Mouse (Mus musculus): ENCODE results near the gene 1700029I15Rik. TPM values are rescaled to one million over a fixed set of nuclear protein-coding genes. Genes with fewer than 3 reads are reported as not detected.

Gene 1700029I15Rik
- total and polyA plus RNA-seq, 3 experiments = 0.67 to 3.4 (median 3.0) TPM

GRCm38 (mm10) chr2:92433578-92434374, 51.4 kb downstream of the 1700029I15Rik start, which contains the start of gene Cry2:
Gene Cry2 (minus strand): TSS chr2:92434043.
- dilution Hi-C loops (cut with MboI; ENCODE audit: extremely low pct_ligation_motif_present, extremely low pct_unique_long_range_greater_than_20kb, low sequenced_read_pairs) (no loop called here), in situ Hi-C loops (cut with MboI; ENCODE audit: low pct_ligation_motif_present, low pct_unique_long_range_greater_than_20kb, low sequenced_read_pairs) (loop anchor here (5.0 kb wide), 1 partner anchor 446 kb away; no protein-coding TSS in a partner anchor)
- Histone ChIP-seq H3K27ac (ENCODE audit: insufficient read depth, low read depth) (peak within 1 kb of the TSS; percentile 50), H3K4me1 (ENCODE audit: control insufficient read depth in 1 of 2, insufficient read depth in 2 of 2) (peaks cover 11 to 44% of the 10 kb centered on the region in 2 experiments), H3K4me2 (ENCODE audit: insufficient read depth, low read depth, poor library complexity, severe bottlenecking) (peak within 1 kb of the TSS; percentile 97), H3K36me3 (replicated peaks in 1 of 2; ENCODE audit: control insufficient read depth in 1 of 2, insufficient read depth in 1 of 2, low read length in 1 of 2) (peaks cover 7 to 34% of the 10 kb centered on the region in 2 experiments), H3K4me3 (replicated peaks in 1 of 3; ENCODE audit: low read depth in 2 of 3, low read length in 2 of 3, poor library complexity in 1 of 3) (peak within 1 kb of the TSS; percentile 90 to 100 (median 92)), H3K27me3 (replicated peaks) (peaks cover 6% of the 10 kb centered on the region), H3K9ac (ENCODE audit: insufficient read depth, low read depth) (peak within 1 kb of the TSS; percentile 87), H3K79me2 (replicated peaks; ENCODE audit: control insufficient read depth, extremely low read depth, insufficient read depth, poor library complexity, severe bottlenecking) (peaks cover 38% of the 10 kb centered on the region), H3K9me3 (replicated peaks; ENCODE audit: low read length) (peaks cover 6% of the 10 kb centered on the region)
- peak; percentile 98 for DNase-seq (ENCODE audit: extremely low read depth)
- TF ChIP-seq CHD2 (IDR thresholded peaks at IDR 0.05; ENCODE audit: low read length) (peak; percentile 97), TBP (conservative IDR thresholded peaks at IDR 0.05; ENCODE audit: low read depth, low read length) (no peak), NELFE (IDR thresholded peaks at IDR 0.05; ENCODE audit: low read depth, low read length) (peak; percentile 63; the same call in 1 of the 2 replicates), ETS1 (conservative IDR thresholded peaks at IDR 0.05; ENCODE audit: low read depth, low read length) (peak; percentile 60), USF2 (conservative IDR thresholded peaks at IDR 0.05; ENCODE audit: low read depth, low read length) (no peak), BHLHE40 (IDR thresholded peaks at IDR 0.05; ENCODE audit: low read depth, low read length) (peak; percentile 99), POLR2AphosphoS2 (IDR thresholded peaks at IDR 0.05; ENCODE audit: low read depth, low read length) (peak; percentile 37; the same call in 1 of the 2 replicates), KAT2A (IDR thresholded peaks at IDR 0.05; ENCODE audit: insufficient replicate concordance, low read length) (0 out of 2 replicates have a peak, but pooled peaks have one; percentile 14), SMC3 (IDR thresholded peaks at IDR 0.05; ENCODE audit: low read depth, low read length) (no peak), EP300 (IDR thresholded peaks at IDR 0.05; ENCODE audit: low read length) (no peak), CHD1 (IDR thresholded peaks at IDR 0.05; ENCODE audit: low read depth, low read length) (no peak), SIN3A (IDR thresholded peaks at IDR 0.05; ENCODE audit: low read length) (peak; percentile 91; the same call in 1 of the 2 replicates), ZMIZ1 (IDR thresholded peaks at IDR 0.05; ENCODE audit: low read depth, low read length) (peak; percentile 94), E2F4 (IDR thresholded peaks at IDR 0.05; ENCODE audit: insufficient replicate concordance, low read depth, low read length) (no peak), CTCF (conservative IDR thresholded peaks at IDR 0.05 in 1 of 2, IDR thresholded peaks at IDR 0.05 in 1 of 2; ENCODE audit: low read depth in 2 of 2, low read length in 2 of 2) (no peak), MYC (IDR thresholded peaks at IDR 0.05; ENCODE audit: low read depth, low read length) (peak; percentile 83), PAX5 (IDR thresholded peaks at IDR 0.05; ENCODE audit: low read length) (no peak), ZC3H11A (IDR thresholded peaks at IDR 0.05; ENCODE audit: low read depth, low read length) (no peak), POLR2A (IDR thresholded peaks at IDR 0.05; ENCODE audit: low read depth, low read length) (peak; percentile 90), MXI1 (IDR thresholded peaks at IDR 0.05; ENCODE audit: low read depth, low read length) (peak; percentile 94), HCFC1 (IDR thresholded peaks at IDR 0.05; ENCODE audit: low read depth, low read length) (peak; percentile 8; the same call in 1 of the 2 replicates), UBTF (IDR thresholded peaks at IDR 0.05; ENCODE audit: low read depth, low read length) (no peak), RCOR1 (conservative IDR thresholded peaks at IDR 0.05; ENCODE audit: low read depth, low read length) (no peak), NRF1 (IDR thresholded peaks at IDR 0.05; ENCODE audit: low read depth, low read length) (peak; percentile 67; the same call in 1 of the 2 replicates), TCF12 (IDR thresholded peaks at IDR 0.05; ENCODE audit: low read depth, low read length) (peak; percentile 81), MAX (IDR thresholded peaks at IDR 0.05; ENCODE audit: low read length) (peak; percentile 97)
